Mouse (Mus musculus) heart, embryonic 11.5 days (tissue): ENCODE measurements around the gene Cacna2d4. TPM values are rescaled to one million over a fixed set of nuclear protein-coding genes. Genes with fewer than 3 reads are reported as not detected.
"Not testable (repeated sequence)": the region's sequence is repeated elsewhere in the genome, so short reads cannot be mapped to it uniquely, and the experiment has no call there.

ENCODE experiments used
- ATAC-seq: fragments of 200-750 bp; cut with Nextera tagmentation; replicated peaks from 2 replicates; pipeline ENCODE4 v1.8.0; 2017; ENCODE audit warnings: moderate library complexity; ENCODE audit not compliant: insufficient number of reproducible peaks, low FRiP score, low TSS enrichment
- H3K27ac ChIP-seq: fragments of 300-500 bp; sonication (generic); 2 replicates; pipeline ENCODE4 v1.5.1; 2014; ENCODE audit warnings: mild to moderate bottlenecking, low read depth, low read length
- H3K27me3 ChIP-seq: fragments of 300-500 bp; sonication (generic); 2 replicates; pipeline ENCODE4 v1.6.1; 2014; ENCODE audit warnings: mild to moderate bottlenecking, low read length, mixed read lengths; ENCODE audit not compliant: control insufficient read depth, insufficient read depth
- H3K36me3 ChIP-seq: fragments of 300-500 bp; sonication (generic); 2 replicates; pipeline ENCODE4 v1.6.1; 2014; ENCODE audit warnings: mild to moderate bottlenecking, low read length, moderate library complexity, mixed read lengths; ENCODE audit not compliant: control insufficient read depth, insufficient read depth
- H3K4me1 ChIP-seq: fragments of 300-500 bp; sonication (generic); 2 replicates; pipeline ENCODE4 v1.6.1; 2014; ENCODE audit warnings: low read length; ENCODE audit not compliant: control insufficient read depth, insufficient read depth
- H3K4me2 ChIP-seq: fragments of 300-500 bp; sonication (generic); 2 replicates; pipeline ENCODE4 v1.6.1; 2014; ENCODE audit warnings: mild to moderate bottlenecking, moderate library complexity
- H3K4me3 ChIP-seq: fragments of 300-500 bp; sonication (generic); 2 replicates; pipeline ENCODE4 v1.5.1; 2014; ENCODE audit warnings: low read depth, low read length
- H3K9ac ChIP-seq: fragments of 300-500 bp; sonication (generic); 2 replicates; pipeline ENCODE4 v1.6.1; 2014; ENCODE audit warnings: mild to moderate bottlenecking, low read depth, low read length, moderate library complexity
- H3K9me3 ChIP-seq: fragments of 300-500 bp; sonication (generic); replicated peaks from 2 replicates; pipeline ENCODE4 v1.6.1; 2016; ENCODE audit warnings: low read length; ENCODE audit not compliant: control insufficient read depth
- WGBS: fragments of 180-500 bp; shearing (Covaris S2); extraction: QIAGEN DNeasy Blood & Tissue Kit; methylation state at CpG from one replicate; pipeline ENCODE4 v1.1.7; 2014; ENCODE audit not compliant: insufficient replicate concordance; 5-methylcytosine and 5-hydroxymethylcytosine counted together
- polyA plus RNA-seq: library from polyadenylated mRNA; unstranded; fragments of >200 nt; fragmentation: Nextera tagmentation; extraction: Ambion mirVana; gene quantifications from 2 replicates; pipeline ENCODE4 v1.2.1, GENCODE M21; 2014

The Cacna2d4 gene
- polyA plus RNA-seq, 1 experiment from 2014 or later = not detected

DNA sequence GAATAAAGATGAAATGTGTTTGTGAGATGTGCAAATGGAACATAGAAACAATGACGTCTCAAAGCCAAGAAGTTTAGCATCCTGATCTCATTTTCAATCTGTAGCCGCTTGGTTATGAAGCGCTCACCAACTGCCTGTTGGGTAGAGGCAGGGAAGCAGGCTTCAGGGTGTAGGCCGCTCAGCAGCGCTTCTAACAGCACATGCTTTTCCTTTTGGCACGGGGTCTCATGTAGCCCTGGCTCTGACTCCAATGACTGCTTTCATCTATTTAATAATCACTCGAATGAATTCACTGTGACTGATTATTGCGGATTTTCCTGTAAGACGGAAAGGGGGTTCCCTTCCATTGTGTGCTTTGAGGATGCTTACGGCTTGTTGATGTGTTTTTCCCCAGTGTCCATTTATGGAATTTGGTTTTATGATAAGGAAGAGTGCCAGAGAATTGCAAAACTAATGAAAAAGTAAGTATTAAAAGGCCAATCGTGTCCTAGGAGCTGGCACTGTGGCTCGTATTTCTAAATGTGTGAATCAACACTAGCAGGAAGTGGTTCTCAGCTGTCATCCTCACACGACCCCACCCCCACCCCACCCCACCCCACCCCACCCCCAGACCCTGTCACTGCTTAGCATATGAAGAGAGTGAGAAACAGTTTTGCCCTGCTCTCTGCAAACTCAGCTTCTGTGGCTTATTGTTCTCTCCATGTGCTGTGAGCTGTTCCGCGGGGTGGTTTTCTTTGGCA is 37.6 kb upstream of the Cacna2d4 start:
- no peaks in the 10 kb centered on the region for H3K9me3 ChIP-seq
- H3K36me3 ChIP-seq = no peaks in the 10 kb centered on the region
- no peak for ATAC-seq
- 51% methylated on average over 15 of the region's 15 CpGs for WGBS
- H3K4me1 ChIP-seq = peaks cover 41% of the 10 kb centered on the region
- H3K9ac ChIP-seq = no peak overlapping the region
- no peaks in the 10 kb centered on the region for H3K27me3 ChIP-seq
- no peak overlapping the region for H3K4me2 ChIP-seq
- H3K4me3 ChIP-seq = no peak overlapping the region
- 0 out of 2 replicates have a peak overlapping the region, but pooled peaks have one; percentile 6 for H3K27ac ChIP-seq

DNA sequence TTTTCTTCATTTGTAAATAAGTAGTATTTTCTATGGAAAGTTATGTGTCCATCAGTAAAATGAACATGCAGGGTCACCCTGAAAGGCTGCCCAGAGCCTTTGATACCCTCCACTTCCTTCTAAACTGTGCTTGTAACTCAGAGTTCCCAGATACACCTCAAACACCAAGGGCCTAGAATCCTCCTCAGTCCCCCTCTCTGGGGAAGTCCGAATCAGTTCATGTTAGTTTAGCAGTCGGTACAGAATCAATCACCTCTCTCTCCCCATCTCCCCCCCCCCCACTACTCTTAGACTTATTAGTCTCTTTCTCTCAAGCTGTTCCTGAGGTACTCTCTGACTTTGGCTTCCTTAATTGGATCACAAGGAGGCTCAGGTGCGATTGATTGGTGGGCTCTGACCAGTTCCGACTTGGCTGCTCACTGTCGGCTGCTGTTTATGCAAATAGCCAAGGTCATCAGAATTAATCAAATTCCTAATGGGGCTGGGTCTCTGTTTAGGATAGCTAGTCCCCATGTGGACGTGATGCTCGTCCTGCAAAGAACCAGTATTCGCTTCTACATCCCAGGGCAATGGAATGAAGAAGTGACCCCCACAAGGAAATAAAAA is 36.9 kb upstream of the Cacna2d4 start:
- peaks cover 47% of the 10 kb centered on the region for H3K4me1 ChIP-seq
- no peak for ATAC-seq
- 35% methylated on average over 8 of the region's 8 CpGs for WGBS

DNA sequence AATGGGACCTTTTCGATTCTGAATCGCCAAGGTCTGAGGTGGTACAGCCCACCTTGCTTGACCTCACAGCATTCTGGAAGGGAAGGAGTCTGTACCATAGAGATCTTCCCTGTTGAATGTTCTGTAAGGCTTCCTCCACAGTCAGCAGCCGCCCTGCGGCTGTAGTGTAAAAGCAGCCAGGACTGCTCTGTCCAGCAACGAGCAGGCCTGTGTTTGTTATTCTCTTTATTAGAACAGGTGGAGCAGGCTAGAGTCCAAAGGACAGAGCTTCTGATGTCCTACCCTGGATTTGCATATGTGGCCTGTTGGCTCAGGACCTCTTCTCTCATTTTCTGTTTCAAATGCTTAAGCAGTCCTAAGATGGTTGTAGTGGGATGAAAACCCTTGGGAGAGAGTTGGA is 36.0 kb upstream of the Cacna2d4 start:
- Histone ChIP-seq H3K36me3 (no peaks in the 10 kb centered on the region), H3K4me3 (no peak overlapping the region), H3K9ac (no peak overlapping the region), H3K27me3 (no peaks in the 10 kb centered on the region), H3K27ac (peak overlapping the region; percentile 31; the same call in 1 of the 2 replicates), H3K9me3 (no peaks in the 10 kb centered on the region), H3K4me1 (peaks cover 55% of the 10 kb centered on the region), H3K4me2 (no peak overlapping the region)
- no peak for ATAC-seq
- 62% methylated on average over 5 of the region's 5 CpGs for WGBS

More for the DNA sequence above, 36.9 kb upstream of the Cacna2d4 start:
- H3K9me3 ChIP-seq = no peaks in the 10 kb centered on the region
- no peaks in the 10 kb centered on the region for H3K27me3 ChIP-seq
- H3K27ac ChIP-seq = no peak overlapping the region
- no peak overlapping the region for H3K9ac ChIP-seq
- no peak overlapping the region for H3K4me2 ChIP-seq
- H3K4me3 ChIP-seq = no peak overlapping the region
- H3K36me3 ChIP-seq = no peaks in the 10 kb centered on the region

DNA sequence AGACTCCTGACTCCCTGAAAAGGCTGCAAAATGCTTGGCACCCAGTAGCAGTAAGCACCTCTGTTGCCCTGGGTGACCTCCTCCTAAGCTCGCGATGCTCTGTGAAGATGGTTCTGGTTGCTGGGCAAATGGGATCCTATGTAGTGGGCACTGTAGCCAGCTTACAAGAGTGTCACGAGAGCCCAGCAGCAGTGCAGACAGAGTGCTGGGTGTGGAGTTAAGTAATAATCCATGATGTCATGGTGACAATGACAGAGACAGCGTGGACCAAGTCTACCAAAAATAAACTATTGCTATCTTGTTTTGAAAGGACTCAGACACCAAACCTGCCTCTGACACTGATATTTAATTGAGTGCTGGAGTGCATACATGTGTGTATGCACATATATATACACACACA is 34.8 kb upstream of the Cacna2d4 start:
- WGBS = 61% methylated on average over 4 of the region's 4 CpGs
- Histone ChIP-seq H3K27ac (no peak overlapping the region), H3K4me3 (no peak overlapping the region), H3K9ac (no peak overlapping the region), H3K27me3 (no peaks in the 10 kb centered on the region), H3K4me2 (no peak overlapping the region), H3K9me3 (no peaks in the 10 kb centered on the region), H3K4me1 (peaks cover 54% of the 10 kb centered on the region), H3K36me3 (no peaks in the 10 kb centered on the region)
- no peak for ATAC-seq

DNA sequence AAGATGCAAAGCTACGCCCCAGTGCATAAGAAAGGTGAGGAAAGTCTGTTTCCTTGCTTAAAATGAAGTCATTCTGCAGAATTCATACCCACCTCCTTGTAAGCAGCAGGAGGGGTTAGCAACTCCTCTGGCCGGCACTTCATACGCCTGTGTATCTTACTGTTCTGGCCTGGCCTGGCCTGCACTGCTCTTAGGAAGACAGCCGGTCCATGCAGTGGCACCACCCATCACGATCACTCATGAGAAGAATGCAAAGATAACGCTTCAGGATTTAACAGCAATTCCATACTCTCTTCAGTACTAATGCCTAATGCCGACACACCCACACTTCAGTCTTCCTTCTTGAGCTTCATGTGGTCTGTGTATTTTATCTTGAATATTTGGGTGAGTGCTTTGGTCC is 32.0 kb upstream of the Cacna2d4 start:
- Histone ChIP-seq H3K9ac (no peak overlapping the region), H3K27ac (peak overlapping the region; percentile 30), H3K4me2 (no peak overlapping the region), H3K27me3 (no peaks in the 10 kb centered on the region), H3K36me3 (no peaks in the 10 kb centered on the region), H3K4me3 (no peak overlapping the region), H3K9me3 (no peaks in the 10 kb centered on the region), H3K4me1 (peaks cover 30% of the 10 kb centered on the region)
- no peak; the same call in 1 of the 2 replicates for ATAC-seq
- 42% methylated on average over 7 of the region's 7 CpGs for WGBS

DNA sequence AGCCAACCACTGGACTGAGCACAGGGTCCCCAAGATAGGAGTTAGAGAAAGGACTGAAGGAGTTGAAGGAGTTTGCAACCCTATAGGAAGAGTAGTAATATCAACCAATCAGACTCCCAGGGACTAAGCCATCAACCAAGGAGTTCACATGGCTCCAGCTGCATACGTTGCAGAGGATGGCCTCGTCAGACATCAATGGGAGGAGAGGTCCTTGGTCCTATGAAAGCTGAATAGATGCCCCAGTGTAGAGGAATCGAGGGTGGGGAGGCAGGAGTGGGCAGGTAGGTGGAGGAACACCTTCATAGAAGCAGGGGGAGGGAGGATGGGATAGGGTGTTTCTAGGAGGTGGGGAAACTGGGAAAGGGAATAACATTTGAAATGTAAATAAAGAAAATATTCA is 31.4 kb upstream of the Cacna2d4 start:
- no peak for ATAC-seq
- Histone ChIP-seq H3K27ac (peak overlapping the region; percentile 30; the same call in 1 of the 2 replicates), H3K9me3 (no peaks in the 10 kb centered on the region)

DNA sequence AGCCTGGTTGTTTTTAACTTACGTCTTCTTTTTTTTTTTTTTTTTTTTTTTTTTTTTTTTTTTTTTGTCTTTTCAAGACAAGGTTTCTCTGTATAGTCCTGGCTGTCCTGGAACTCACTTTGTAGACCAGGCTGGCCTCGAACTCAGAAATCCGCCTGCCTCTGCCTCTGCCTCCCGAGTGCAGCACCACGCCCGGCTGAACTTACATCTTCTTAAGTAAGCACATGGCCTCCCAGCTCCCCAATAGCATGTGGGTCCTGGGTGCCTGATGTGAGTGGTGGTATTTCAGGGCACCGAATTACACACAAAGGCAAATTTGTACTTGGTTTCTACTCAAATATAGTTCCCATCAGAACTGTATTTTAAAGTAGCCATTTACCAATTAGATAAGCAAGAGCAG is 30.3 kb upstream of the Cacna2d4 start:
- 88% methylated on average over 7 of the region's 7 CpGs for WGBS
- not testable (repeated sequence) for H3K4me2 ChIP-seq, H3K36me3 ChIP-seq, H3K4me3 ChIP-seq, H3K27ac ChIP-seq, H3K9me3 ChIP-seq, H3K9ac ChIP-seq, ATAC-seq, H3K27me3 ChIP-seq
- peaks cover 16% of the 10 kb centered on the region for H3K4me1 ChIP-seq

More for the DNA sequence above, 31.4 kb upstream of the Cacna2d4 start:
- no peak overlapping the region for H3K4me3 ChIP-seq
- H3K4me2 ChIP-seq = no peak overlapping the region
- H3K27me3 ChIP-seq = no peaks in the 10 kb centered on the region
- no peaks in the 10 kb centered on the region for H3K36me3 ChIP-seq
- 64% methylated on average over 3 of the region's 3 CpGs for WGBS
- H3K9ac ChIP-seq = no peak overlapping the region
- H3K4me1 ChIP-seq = peaks cover 25% of the 10 kb centered on the region

DNA sequence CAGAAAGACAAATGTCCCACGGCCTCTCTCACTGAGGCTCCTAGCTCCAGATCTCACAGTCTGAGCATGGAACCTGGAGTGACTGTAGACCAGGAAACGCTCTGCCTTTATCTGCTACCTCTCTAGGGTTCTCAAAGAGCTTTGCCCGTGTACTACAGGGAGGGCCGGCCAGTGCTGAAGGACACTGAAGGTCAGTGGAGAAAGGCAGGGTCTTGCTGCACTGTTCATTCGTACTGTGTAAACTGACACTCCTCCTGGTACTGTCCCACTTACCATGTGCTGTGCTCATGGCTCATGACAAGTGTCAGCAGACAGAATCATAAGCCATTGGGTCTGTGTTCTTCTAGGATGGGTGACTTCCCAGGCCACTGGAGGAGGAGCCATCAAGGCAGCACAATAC is 23.0 kb upstream of the Cacna2d4 start:
- WGBS = 54% methylated on average over 5 of the region's 5 CpGs
- Histone ChIP-seq H3K4me1 (peaks cover 38% of the 10 kb centered on the region), H3K27me3 (no peaks in the 10 kb centered on the region), H3K4me3 (no peak overlapping the region), H3K9ac (no peak overlapping the region), H3K9me3 (no peaks in the 10 kb centered on the region), H3K36me3 (no peaks in the 10 kb centered on the region; the same call in 1 of the 2 replicates), H3K27ac (peak overlapping the region; percentile 85), H3K4me2 (no peak overlapping the region)
- peak; percentile 59; the same call in 1 of the 2 replicates for ATAC-seq
